Mouse (Mus musculus): Measurements from ENCODE around the gene Rheb.

The Rheb gene

DNA sequence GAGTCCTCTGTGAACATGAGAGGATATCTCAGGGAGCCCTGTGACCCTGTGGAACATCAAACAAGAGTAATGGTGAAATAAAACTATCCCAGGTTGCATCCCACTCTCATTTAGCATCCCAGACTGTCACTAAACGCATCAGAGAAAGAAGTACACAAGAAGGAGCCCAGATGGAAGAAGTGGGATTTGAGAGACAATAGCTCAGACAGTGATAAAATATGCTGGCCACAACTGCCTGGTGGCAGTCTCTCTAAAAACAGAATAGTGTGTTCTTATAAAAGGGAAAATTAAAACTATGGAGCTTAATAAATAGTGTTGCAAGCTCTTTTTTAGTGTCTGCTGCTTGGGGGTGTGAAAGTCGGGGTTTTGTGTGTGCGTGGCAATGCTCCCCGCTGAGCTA, 59.5 kb downstream of the Rheb start:
- DNase-seq, result no peak

DNA sequence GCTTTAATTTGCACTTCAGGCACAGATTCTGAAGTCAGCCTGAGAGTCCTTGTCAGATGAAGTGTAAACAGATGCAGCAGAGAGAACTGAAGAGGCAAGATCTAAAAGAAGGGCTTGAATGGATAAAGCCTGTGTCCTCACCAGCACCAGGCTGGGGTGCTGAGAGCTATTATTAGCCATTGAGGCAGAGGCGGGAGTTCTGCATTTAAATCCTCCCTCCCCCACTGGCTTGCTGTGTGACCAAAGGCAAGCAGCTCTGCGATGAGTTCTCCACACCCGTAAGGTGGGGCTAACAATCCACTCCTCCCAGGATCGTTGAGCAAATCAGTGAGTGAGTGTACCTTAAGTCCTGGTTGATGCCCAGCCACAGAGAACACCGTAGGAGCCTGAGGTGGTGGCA, 61.4 kb downstream of the Rheb start:
- no peak for DNase-seq

DNA sequence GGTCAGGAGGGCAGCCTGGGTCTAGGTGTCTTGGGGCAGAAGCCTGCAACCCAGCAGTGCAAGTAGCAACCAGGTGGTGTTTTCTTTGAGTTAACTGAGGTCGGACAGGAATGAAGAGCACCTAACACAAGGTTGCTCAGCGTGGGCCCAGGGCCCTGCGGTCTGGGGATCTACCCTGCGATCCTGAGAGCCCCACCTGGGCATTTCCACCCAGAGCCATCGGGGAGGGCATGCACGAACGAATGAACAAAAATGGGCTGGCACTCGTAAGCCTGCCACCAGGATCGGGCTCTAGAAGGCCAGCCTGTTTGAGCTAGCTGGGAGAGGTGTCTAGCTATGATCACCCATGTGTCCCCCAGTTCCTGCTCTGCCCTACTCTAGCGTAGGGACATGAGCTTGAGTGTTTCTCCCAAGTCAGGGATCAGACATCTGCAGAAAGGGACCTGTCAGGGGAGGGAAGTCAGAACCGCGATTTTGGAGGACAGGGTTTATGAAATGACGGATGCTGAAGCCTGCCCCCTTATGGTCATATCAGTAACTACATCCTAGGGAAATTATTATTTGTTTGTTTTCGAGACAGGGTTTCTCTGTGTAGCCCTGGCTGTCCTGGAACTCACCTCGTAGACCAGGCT, 62.4 kb downstream of the Rheb start:
- peak; percentile 61 to 71 for DNase-seq

DNA sequence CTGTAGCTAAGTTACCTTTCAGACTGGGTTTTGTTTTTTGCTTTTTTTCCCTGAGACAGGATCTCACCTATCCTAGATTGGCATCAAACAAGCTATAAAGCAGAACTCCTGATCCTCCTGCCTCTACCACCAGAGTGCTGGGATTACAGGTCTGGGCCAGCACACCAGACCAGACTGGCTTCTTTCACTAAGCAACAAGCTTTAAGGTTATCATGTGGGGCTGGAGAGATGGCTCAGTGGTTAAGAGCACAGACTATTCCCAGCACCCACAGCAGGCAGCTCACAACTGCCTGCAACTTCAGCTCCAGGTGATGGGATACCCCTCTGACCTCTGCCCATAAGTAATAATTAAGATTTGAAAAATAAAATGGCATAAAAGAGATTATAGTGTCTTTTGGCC, 63.1 kb downstream of the Rheb start:
- no peak for DNase-seq

DNA sequence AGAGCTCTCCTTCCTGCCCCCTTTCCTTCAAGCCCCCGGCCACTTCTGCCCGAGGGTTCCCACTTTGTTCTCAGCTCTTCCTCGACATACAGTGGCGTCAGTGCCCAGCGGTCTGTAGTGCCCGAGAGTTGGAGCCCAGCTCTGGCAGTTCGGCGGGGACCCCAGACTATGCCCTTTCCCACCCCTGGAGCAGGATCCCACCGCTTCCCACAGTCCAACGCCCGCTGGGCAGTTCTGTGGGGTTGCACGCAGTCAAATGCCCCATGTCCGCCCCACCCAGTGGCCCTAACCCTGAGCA, 63.6 kb downstream of the Rheb start:
- no peak for DNase-seq

DNA sequence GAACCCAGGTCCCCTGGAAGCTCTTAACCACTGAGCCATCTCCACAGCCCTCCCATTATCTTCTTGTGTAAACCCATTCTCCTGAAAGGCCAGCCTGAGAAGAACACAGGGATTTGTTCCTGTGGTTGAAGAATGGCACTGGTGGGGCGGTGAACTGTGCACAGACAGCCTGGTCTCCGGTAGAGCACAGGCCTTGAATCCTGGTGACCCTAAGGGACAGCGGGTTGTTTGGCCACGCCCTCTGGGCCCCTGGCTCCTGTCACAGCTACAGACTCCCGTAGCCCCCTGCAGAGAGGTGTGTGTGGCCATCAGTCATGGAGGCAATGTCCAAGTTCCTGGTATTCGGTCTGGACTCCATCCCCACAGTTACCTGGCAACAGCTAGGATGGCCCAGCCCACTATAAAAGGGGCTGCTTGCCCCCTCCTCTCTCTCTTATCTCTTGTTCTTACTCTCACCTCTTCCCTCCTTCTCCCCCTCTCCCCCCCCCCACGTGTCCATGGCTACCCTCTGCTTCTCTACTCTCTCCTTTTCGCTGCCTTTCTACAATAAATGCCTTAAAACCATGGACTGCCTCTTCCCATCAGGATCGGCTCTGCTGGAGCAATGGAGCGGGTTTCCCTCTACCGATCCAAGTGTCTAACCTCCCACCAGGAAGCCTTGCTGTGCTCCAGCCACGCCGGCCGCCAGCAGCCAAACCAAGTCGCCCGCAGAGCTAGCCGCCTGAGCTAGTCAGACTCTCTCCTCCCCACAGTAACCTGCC, 64.2 kb downstream of the Rheb start:
- no peak for DNase-seq

DNA sequence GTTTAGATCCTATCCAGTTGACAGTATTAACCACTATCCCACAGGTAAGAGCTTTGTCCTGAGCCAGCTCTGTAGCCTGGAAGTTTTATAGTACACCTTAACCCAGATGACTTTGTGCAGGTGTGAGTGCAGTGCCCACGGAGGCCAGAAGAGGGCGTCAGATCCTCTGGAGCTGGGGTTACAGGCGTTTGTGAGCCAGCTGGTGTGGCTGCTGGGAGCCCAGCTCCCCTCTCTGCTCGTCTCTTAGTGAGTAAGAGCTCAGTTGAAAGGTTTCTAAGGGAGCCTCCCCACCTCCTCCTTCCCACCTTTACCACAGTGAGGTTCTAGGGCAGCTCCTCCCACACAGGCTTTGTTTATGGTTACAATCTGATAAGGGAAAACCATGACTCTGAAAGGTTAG, 65.7 kb downstream of the Rheb start:
- no peak for DNase-seq

DNA sequence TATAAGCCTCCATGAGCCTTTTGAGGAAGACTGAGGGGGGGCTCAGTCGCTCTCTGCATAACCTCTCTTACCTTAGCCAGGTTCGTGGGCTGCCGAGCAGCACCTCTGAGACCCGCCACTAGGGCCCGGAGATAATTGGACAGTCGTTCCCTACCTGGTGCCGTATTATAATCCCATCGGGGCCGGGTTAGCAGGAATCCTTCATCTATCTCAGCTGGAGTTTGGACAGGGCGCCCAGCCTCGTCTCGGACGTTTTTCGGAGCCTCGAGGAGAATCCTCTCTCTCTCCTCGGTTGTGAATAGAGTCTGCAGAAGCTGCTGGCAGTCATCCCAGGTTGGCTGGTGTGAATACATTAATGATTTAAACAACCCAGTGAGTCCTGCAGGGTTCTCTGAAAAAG, 67.9 kb downstream of the Rheb start:
- DNase-seq, result peak; percentile 17 to 26

DNA sequence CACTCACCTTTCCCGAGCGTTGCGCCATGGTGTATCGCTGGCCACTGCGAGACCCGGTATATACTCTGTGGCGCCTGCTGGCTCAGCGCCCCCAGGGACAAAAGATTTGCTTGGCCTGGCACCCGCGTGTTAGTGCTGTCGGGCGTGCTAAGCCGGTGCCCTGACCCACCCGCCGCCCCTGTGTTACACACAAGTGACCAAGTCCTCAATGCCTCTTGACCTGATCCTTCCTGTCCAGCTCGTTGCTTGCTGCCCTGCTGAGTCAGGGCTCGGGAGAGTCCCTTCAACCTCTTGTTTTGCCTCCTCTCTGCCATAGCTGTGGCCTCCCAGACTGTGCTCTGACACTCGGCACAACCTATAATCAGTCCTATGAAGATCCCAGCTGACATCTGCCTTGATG, 84.6 kb downstream of the Rheb start, which contains the start of gene Crygn:
Gene Crygn (minus strand): TSS at position 193 of the 400 bp plus-strand sequence.
- DNase-seq, result no peak

DNA sequence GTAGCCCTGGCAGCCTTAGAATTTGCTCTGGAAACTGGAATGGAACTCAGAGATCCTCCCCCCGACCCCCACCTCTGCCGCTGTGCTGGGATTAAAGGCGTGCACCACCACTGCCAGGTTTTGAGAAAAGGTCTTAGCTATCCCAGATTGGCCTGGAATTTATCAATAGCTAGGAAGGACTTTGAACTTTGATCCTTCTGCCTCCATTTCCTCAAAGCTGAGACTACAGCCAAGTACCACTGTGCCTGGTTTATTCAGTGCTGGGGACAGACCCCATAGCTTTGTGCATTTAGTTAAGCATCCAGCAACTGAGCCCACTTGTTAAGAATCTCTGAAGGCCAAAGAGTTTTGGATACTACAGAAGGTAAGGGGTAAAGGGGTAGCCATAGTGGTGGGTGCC, 85.5 kb downstream of the Rheb start:
- no peak for DNase-seq

Measured in cerebellum, postnatal 14 days (tissue).